Mouse (Mus musculus) embryonic facial prominence, embryonic 13.5 days (tissue): ENCODE data around the gene Olfr370. TPM values are rescaled to one million over a fixed set of nuclear protein-coding genes. Genes with fewer than 3 reads are reported as not detected.

ENCODE experiments used
- ATAC-seq: fragments of 200-750 bp; cut with Nextera tagmentation; 2 replicates; pipeline ENCODE4 v1.8.0; 2017; ENCODE audit warnings: low read depth; ENCODE audit not compliant: insufficient number of reproducible peaks, insufficient read depth, low FRiP score, low TSS enrichment
- H3K27ac ChIP-seq: fragments of 300-500 bp; sonication (generic); 2 replicates; pipeline ENCODE4 v1.5.1; 2015; ENCODE audit warnings: moderate library complexity, mild to moderate bottlenecking, inconsistent platforms
- H3K27me3 ChIP-seq: fragments of 300-500 bp; sonication (generic); 2 replicates; pipeline ENCODE4 v1.6.1; 2015; ENCODE audit warnings: mild to moderate bottlenecking, inconsistent platforms
- H3K36me3 ChIP-seq: fragments of 300-500 bp; sonication (generic); 2 replicates; pipeline ENCODE4 v1.6.1; 2015; ENCODE audit warnings: mild to moderate bottlenecking, inconsistent platforms
- H3K4me1 ChIP-seq: fragments of 300-500 bp; sonication (generic); 2 replicates; pipeline ENCODE4 v1.6.1; 2015; ENCODE audit warnings: inconsistent platforms
- H3K4me2 ChIP-seq: fragments of 300-500 bp; sonication (generic); 2 replicates; pipeline ENCODE4 v1.6.1; 2015; ENCODE audit warnings: moderate library complexity, mild to moderate bottlenecking, inconsistent platforms
- H3K4me3 ChIP-seq: fragments of 300-500 bp; sonication (generic); 2 replicates; pipeline ENCODE4 v1.5.1; 2015; ENCODE audit warnings: mild to moderate bottlenecking, inconsistent platforms
- H3K9ac ChIP-seq: fragments of 300-500 bp; sonication (generic); 2 replicates; pipeline ENCODE4 v1.6.1; 2015; ENCODE audit warnings: mild to moderate bottlenecking, inconsistent platforms
- H3K9me3 ChIP-seq: fragments of 300-500 bp; sonication (generic); 2 replicates; pipeline ENCODE4 v1.6.1; 2016; ENCODE audit warnings: inconsistent platforms
- WGBS: fragments of 180-500 bp; shearing (Covaris S2); methylation state at CpG from one replicate; pipeline ENCODE4 v1.1.7; 2015; ENCODE audit warnings: mixed read lengths; 5-methylcytosine and 5-hydroxymethylcytosine counted together
- polyA plus RNA-seq: library from polyadenylated mRNA; unstranded; fragments of >200 nt; fragmentation: Nextera tagmentation; extraction: Ambion mirVana; gene quantifications from 2 replicates; pipeline ENCODE4 v1.2.1, GENCODE M21; 2015

Gene Olfr370
- polyA plus RNA-seq, 1 experiment from 2014 or later, result not detected

DNA sequence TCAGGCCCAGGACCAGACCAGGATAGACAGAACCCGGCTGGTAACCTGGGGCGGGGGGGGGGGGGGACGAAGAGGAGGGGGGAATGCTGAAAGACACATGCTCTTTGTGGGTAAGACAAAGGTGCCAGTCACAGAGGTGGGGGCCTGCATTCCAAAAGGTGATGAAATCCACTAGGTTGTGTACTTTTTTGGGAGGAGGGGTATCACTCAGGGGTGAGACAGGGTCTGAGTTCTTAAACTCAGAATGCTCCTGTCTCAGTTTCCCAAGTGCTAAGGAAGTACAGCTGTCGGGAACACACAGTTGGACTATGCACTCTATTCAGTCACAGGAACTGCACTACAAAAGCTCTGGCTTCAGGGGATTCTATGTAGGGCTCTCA is 40.9 kb downstream of the Olfr370 start:
- Histone ChIP-seq H3K4me3 (no peak overlapping the region), H3K9me3 (no peaks in the 10 kb centered on the region), H3K9ac (no peak overlapping the region), H3K27me3 (no peaks in the 10 kb centered on the region), H3K36me3 (peaks cover 48% of the 10 kb centered on the region), H3K4me1 (peaks cover 59% of the 10 kb centered on the region), H3K4me2 (no peak overlapping the region), H3K27ac (no peak overlapping the region; the same call in 1 of the 2 replicates)
- no peak for ATAC-seq
- 45% methylated on average over 3 of the region's 4 CpGs for WGBS

DNA sequence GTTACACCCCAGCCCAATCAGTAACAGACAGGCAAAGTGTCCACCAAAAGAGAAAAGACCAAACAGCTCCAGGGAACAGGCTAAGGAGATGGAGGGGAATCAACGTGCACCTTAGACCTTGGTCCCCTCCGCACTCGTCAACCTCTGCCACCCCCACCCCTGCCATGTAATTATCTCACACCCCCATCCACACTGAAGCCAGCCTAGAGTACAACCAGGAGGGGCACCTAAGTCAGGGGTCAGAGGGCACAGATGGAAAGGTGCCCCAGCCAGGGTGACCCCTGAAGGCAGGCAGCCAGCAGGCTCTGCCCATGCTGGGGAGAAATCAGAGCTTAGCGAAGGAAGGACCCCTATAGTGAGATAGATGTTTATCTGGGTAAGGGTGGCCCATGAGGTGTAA is 41.3 kb downstream of the Olfr370 start:
- Histone ChIP-seq H3K4me1 (peaks cover 59% of the 10 kb centered on the region), H3K9me3 (no peaks in the 10 kb centered on the region), H3K27me3 (no peaks in the 10 kb centered on the region), H3K27ac (peak overlapping the region; percentile 2; the same call in 1 of the 2 replicates), H3K4me3 (no peak overlapping the region), H3K4me2 (no peak overlapping the region), H3K36me3 (peaks cover 44% of the 10 kb centered on the region), H3K9ac (no peak overlapping the region)
- no peak for ATAC-seq
- WGBS, result 38% methylated on average over 4 of the region's 4 CpGs

DNA sequence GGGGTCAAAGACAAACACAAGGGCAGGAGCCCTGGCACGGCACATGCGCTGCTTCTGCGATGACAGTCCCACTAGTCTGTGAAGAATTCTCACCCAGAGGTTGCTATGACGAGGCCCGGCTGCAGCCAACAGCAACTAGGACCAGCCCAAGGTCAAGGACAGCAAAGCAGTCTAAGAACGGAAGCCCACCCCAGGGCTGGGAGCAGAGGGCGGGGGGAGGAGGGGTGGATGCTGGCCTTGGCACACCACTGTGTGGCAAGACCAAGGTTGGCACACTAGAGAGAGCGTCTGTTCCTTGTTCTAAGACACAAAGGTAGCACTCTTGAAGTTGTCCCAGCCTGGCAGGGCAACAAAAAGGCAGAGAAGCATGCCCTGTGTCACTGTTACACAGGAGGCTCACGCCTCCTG is 41.8 kb downstream of the Olfr370 start:
- 53% methylated on average over 9 of the region's 9 CpGs for WGBS
- Histone ChIP-seq H3K4me3 (no peak overlapping the region), H3K36me3 (peaks cover 40% of the 10 kb centered on the region), H3K27me3 (no peaks in the 10 kb centered on the region), H3K27ac (0 out of 2 replicates have a peak overlapping the region, but pooled peaks have one; percentile 2), H3K9me3 (no peaks in the 10 kb centered on the region), H3K9ac (no peak overlapping the region), H3K4me1 (peaks cover 61% of the 10 kb centered on the region), H3K4me2 (no peak overlapping the region)
- ATAC-seq, result no peak

DNA sequence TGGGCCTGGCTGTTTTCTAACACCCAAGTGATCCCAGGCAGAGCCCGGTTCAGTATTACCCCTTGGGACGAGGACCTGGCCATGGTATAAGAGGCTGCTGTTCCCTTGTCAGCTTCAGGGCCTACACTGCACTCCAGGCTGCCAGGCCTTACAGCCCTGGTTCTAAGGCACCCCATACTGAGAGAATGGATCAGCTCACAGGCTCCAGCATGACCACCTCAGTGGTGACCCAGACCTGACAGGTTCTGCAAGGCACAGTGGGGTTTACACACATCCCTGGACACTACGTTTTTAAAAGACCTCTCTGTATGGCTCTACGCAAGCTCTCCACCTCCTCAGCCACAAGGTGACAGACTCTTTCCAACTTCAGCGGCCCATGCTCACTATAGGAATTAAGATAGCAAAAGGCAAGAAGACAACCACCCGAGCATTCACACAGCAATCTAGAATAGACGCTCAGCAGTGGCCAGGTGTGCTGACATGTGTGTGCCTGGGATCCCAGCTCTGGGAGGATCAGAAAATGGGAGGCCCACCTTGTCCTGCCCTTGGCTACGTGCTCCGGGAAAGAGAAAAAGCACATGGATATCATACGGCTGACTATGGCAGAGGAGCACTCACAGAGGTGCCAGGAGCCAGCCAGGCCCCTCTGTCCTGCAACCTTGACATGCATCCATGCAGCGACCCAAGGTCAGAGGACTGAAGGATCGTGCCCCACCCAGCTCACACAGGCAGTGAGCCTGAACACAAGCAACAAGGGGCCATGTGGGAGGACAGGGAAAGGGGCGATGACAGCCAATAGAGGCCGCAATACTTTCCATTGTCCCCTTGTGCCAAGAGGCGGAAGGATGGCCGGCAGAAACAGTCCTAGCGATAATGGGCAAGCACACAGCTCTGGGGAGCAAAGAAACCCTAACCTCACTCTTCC is 42.8 kb downstream of the Olfr370 start:
- Histone ChIP-seq H3K9me3 (no peaks in the 10 kb centered on the region), H3K4me3 (no peak overlapping the region), H3K36me3 (peaks cover 36% of the 10 kb centered on the region), H3K4me2 (no peak overlapping the region), H3K27me3 (no peaks in the 10 kb centered on the region), H3K27ac (no peak overlapping the region; the same call in 1 of the 2 replicates), H3K4me1 (peaks cover 61% of the 10 kb centered on the region), H3K9ac (peak overlapping the region; percentile 36; the same call in 1 of the 2 replicates)
- ATAC-seq, result no peak
- 73% methylated on average over 17 of the region's 17 CpGs for WGBS

DNA sequence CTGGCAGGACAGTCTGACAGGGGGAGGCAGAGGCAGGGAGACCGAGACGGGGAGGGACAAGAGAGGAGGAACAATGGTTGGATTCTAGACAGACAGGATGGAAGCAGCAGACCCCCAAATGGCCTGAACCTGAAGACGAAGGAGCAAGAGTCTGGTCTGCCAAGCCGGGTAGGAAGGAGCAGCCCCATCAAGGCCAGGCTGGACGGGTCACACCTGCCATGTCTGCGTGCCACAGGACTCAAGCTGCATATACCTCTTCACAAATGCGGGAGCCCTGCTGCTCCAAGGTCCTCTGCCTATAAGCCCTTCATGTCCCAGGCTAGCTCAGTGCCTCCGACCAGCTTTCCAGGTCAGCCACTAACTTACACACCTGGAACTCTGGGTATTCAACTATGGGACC is 44.1 kb downstream of the Olfr370 start:
- Histone ChIP-seq H3K27ac (0 out of 2 replicates have a peak overlapping the region, but pooled peaks have one; percentile 12), H3K9me3 (no peaks in the 10 kb centered on the region), H3K4me3 (no peak overlapping the region), H3K4me1 (peaks cover 52% of the 10 kb centered on the region), H3K4me2 (no peak overlapping the region), H3K9ac (0 out of 2 replicates have a peak overlapping the region, but pooled peaks have one; percentile 16), H3K27me3 (no peaks in the 10 kb centered on the region), H3K36me3 (peaks cover 33% of the 10 kb centered on the region)
- ATAC-seq, result no peak
- 86% methylated on average over 8 of the region's 8 CpGs for WGBS

DNA sequence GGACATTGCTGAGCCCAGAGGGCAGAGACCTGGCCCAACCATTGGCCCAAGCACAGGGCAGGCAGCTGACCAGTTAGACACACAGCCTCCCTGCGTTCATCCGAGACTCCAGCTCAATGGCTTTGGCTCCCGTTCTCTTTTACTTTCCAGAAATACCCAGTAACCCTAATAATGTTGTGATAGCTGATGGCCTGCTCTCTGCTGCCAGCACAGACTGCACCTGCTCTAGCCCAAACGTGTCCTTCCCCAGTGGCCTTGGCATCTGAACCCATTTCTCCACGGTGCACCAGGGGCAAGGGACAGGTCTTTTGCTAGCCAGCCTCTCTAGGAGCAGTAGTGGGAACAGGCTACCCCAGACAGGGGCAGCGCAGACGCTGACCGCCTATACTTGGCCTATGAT is 45.2 kb downstream of the Olfr370 start:
- Histone ChIP-seq H3K4me2 (no peak overlapping the region), H3K9me3 (no peaks in the 10 kb centered on the region), H3K9ac (no peak overlapping the region), H3K4me3 (no peak overlapping the region), H3K27me3 (no peaks in the 10 kb centered on the region), H3K36me3 (peaks cover 39% of the 10 kb centered on the region), H3K27ac (no peak overlapping the region), H3K4me1 (peaks cover 41% of the 10 kb centered on the region)
- 87% methylated on average over 8 of the region's 8 CpGs for WGBS
- ATAC-seq, result no peak

DNA sequence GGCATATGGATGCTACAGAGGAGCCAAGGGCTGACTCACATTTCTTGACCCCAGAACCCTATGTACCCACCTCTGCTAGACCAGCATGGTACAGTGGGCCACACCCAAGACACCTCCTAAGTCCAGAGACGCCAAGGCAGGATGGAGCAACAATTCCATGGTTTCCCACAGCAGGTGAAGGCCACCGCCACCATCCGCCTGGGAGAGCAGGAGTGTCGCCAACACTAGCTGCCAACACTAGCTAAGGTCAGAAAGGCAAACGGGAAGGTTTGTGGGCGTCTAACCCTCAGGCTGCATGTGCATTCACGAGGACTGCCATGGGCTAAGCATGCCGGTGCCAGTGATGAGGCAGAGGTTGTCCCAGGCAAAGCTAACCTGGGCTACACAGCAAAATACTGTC is 46.6 kb downstream of the Olfr370 start:
- Histone ChIP-seq H3K4me1 (peaks cover 27% of the 10 kb centered on the region), H3K9me3 (no peaks in the 10 kb centered on the region), H3K9ac (no peak overlapping the region), H3K27me3 (no peaks in the 10 kb centered on the region), H3K4me2 (no peak overlapping the region), H3K4me3 (no peak overlapping the region), H3K27ac (no peak overlapping the region), H3K36me3 (peaks cover 42% of the 10 kb centered on the region)
- 89% methylated on average over 8 of the region's 8 CpGs for WGBS
- no peak for ATAC-seq

DNA sequence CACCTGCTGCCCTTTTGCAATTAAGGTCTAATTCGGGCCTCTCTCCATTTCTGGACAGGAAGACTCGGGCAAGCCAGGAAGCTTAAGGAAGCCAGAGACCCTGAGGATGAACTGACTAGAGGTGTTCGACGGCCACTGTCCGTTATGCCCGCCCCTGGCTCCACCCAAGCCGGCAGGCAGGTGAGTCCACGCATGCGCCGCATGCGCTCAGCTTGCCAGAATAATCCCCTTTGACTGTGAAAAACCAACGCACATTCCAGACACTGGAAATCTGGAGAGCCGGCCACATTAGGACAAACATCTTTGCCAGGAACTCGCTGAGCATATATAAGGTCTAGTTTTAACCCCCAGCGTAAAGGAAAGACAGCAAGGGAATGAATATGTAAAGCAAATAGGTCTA is 47.7 kb downstream of the Olfr370 start:
- 83% methylated on average over 15 of the region's 15 CpGs for WGBS
- Histone ChIP-seq H3K27ac (no peak overlapping the region), H3K4me3 (no peak overlapping the region), H3K4me2 (no peak overlapping the region), H3K36me3 (peaks cover 48% of the 10 kb centered on the region), H3K4me1 (peaks cover 19% of the 10 kb centered on the region), H3K9ac (no peak overlapping the region), H3K9me3 (no peaks in the 10 kb centered on the region), H3K27me3 (no peaks in the 10 kb centered on the region)
- no peak for ATAC-seq

DNA sequence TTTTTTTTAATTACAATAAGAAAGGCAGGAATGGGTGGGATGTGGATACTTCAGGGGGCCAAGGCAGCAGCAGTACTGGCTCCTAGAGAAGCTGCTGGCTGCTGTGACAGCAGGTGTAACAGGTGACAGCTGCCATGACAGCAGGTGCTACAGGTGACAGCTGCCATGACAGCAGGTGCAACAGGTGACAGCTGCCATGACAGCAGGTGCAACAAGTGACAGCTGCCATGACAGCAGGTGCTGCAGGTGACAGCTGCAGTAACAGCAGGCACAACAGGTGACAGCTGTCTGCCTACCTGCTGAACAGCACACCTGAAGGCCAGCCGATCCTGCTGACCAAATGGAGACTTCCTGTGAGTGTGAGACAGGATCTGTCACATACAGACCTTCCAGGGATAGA is 49.2 kb downstream of the Olfr370 start:
- peaks cover 5% of the 10 kb centered on the region; the same call in 1 of the 2 replicates for H3K4me1 ChIP-seq
- 76% methylated on average over 1 of the region's 1 CpGs for WGBS
- ATAC-seq, result no peak

DNA sequence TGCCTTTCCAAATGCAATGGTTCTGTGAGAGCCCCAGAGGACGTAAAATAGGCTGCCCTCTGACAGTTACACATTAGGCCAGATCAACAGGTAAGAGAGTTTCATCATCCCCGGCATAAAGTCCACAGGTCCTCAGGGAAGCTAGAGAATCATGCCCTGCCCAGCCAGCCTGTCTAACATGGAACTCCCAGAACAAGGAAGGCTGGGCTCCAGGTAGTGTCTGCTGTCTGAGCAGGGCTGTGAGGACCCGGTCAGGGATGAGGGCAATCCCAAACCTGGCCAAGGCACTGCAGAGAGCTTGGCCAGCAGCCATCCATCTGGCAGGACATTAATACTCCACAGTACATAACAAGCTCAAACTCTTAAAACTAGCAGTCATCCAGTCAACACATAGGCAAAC is 49.8 kb downstream of the Olfr370 start:
- Histone ChIP-seq H3K36me3 (peaks cover 54% of the 10 kb centered on the region), H3K27me3 (no peaks in the 10 kb centered on the region), H3K9ac (no peak overlapping the region), H3K9me3 (no peaks in the 10 kb centered on the region), H3K4me1 (peaks cover 7% of the 10 kb centered on the region), H3K4me3 (no peak overlapping the region), H3K27ac (no peak overlapping the region), H3K4me2 (no peak overlapping the region)
- ATAC-seq, result no peak
- 83% methylated on average over 3 of the region's 3 CpGs for WGBS

More for the DNA sequence above, 49.2 kb downstream of the Olfr370 start:
- Histone ChIP-seq H3K27me3 (no peaks in the 10 kb centered on the region), H3K4me2 (no peak overlapping the region), H3K9ac (no peak overlapping the region), H3K36me3 (peaks cover 50% of the 10 kb centered on the region), H3K27ac (no peak overlapping the region), H3K4me3 (no peak overlapping the region), H3K9me3 (no peaks in the 10 kb centered on the region)

DNA sequence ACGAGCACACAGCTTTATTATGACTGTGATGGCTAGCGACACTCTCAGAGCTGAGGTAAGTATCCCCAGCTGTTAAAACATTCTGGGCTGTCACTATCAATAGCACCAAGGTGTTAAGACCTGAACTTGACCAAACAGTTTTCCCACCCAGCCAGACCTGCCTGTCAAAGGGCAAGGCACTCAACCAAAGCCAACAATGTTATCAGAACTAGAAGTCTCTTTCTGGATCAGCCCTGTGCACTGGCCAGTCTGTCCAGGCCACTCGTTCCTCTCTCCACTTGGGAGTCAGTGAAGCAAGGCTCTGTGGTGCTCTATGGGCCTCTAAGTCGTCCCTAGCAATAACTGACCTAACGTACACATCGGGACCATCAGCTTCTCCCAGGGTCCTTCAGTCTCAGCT is 52.1 kb downstream of the Olfr370 start:
- ATAC-seq, result no peak
- WGBS, result 84% methylated on average over 6 of the region's 6 CpGs
- H3K36me3 ChIP-seq, result peaks cover 52% of the 10 kb centered on the region
- no peaks in the 10 kb centered on the region for H3K27me3 ChIP-seq
- no peak overlapping the region for H3K9ac ChIP-seq
- no peak overlapping the region for H3K4me3 ChIP-seq
- no peaks in the 10 kb centered on the region for H3K9me3 ChIP-seq
- H3K4me2 ChIP-seq, result no peak overlapping the region
- H3K27ac ChIP-seq, result no peak overlapping the region
- peaks cover 22% of the 10 kb centered on the region for H3K4me1 ChIP-seq

DNA sequence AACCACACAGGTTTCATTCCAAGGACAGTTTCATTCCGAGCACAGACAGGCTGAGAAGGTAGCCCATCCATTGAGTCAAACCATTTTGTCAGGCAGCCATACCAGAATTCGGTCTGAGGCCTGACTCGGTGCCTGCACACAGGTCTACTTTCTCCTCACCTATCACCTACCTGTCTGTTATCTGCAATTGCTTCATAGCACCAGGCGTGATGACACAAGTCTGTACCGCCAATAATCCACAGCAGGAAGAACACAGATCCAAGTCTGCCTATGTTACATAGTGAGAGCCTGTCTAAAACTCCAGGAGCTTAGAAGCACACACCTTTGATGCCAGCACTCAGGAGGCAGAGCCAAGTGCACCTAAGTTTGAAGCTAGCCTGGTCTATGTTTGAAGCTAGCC is 53.3 kb downstream of the Olfr370 start:
- no peak overlapping the region for H3K4me2 ChIP-seq
- no peaks in the 10 kb centered on the region for H3K27me3 ChIP-seq
- H3K9me3 ChIP-seq, result no peaks in the 10 kb centered on the region

More for the DNA sequence above, 53.3 kb downstream of the Olfr370 start:
- peaks cover 31% of the 10 kb centered on the region for H3K4me1 ChIP-seq
- 93% methylated on average over 5 of the region's 5 CpGs for WGBS
- H3K4me3 ChIP-seq, result no peak overlapping the region
- peaks cover 41% of the 10 kb centered on the region for H3K36me3 ChIP-seq
- H3K27ac ChIP-seq, result no peak overlapping the region
- H3K9ac ChIP-seq, result no peak overlapping the region
- ATAC-seq, result no peak
